In the genomic region with DNA sequence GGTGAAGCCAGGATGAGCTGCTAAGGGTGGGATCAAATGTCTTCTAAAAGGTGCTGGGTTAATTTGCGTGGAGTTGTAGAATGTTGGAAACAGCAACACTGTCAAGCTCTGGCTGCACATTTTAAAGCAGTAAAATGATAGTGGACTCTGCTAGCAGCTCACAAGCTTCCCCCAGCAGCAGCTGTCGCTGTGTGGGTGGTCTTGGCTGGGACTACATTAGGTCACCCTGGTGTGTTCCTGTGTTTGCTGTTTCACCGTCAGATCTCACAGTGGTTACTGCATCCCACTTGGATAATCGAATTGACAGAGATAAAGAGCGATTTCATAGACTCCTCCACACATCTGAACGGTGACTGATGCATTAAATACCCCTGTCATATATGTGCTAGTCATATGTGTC, we compare ENCODE assay signal across 11 mouse cellular contexts.
DNase-seq lines count a peak whose midpoint lies in the region; ATAC-seq and TF ChIP-seq lines count a peak whose summit lies in the region.
"Had no signal": no experiment of that assay in that cellular context is flagged by ENCODE, and none has a peak within 500 bp of the region (broad histone marks: within the 10 kb centered on the region; RNA-seq: fewer than 3 reads in every experiment).

No protein-coding gene starts in this region.

- no peak for TF ChIP-seq CTCF in intestine, postnatal 0 days (IDR thresholded peaks at IDR 0.05; ENCODE audit: low read depth)
- TF ChIP-seq CTCF in stomach, postnatal 0 days (IDR thresholded peaks at IDR 0.05; ENCODE audit: low read depth) = no peak

- no peak overlapping the region for H3K4me2 ChIP-seq in intestine, embryonic 14.5 days (ENCODE audit: low read length)
- H3K4me2 ChIP-seq in intestine, postnatal 0 days (replicated peaks; ENCODE audit: low read depth) = no peak overlapping the region
- H3K4me2 ChIP-seq in stomach, embryonic 14.5 days (replicated peaks; ENCODE audit: low read depth, low read length) = no peak overlapping the region
- no peak overlapping the region for H3K4me2 ChIP-seq in stomach, postnatal 0 days (replicated peaks; ENCODE audit: low read depth)
- H3K4me2 ChIP-seq in limb, embryonic 12.5 days = no peak overlapping the region
- H3K4me2 ChIP-seq: hindbrain, embryonic 14.5 days had no signal

- H3K36me3 ChIP-seq in intestine, embryonic 14.5 days (ENCODE audit: control insufficient read depth, insufficient read depth, low read length) = no peaks in the 10 kb centered on the region
- no peaks in the 10 kb centered on the region for H3K36me3 ChIP-seq in intestine, postnatal 0 days (ENCODE audit: control insufficient read depth, insufficient read depth)
- H3K36me3 ChIP-seq in stomach, embryonic 14.5 days (ENCODE audit: control insufficient read depth, insufficient read depth, low read length) = no peaks in the 10 kb centered on the region
- H3K36me3 ChIP-seq in stomach, postnatal 0 days (ENCODE audit: control insufficient read depth, insufficient read depth, low read length) = no peaks in the 10 kb centered on the region
- no peaks in the 10 kb centered on the region for H3K36me3 ChIP-seq in limb, embryonic 12.5 days

- WGBS in intestine, embryonic 14.5 days = 26% methylated on average over 6 of the region's 6 CpGs
- WGBS in intestine, postnatal 0 days = 46% methylated on average over 6 of the region's 6 CpGs
- 23% methylated on average over 6 of the region's 6 CpGs for WGBS in stomach, embryonic 14.5 days
- WGBS in stomach, postnatal 0 days = 32% methylated on average over 6 of the region's 6 CpGs
- 46% methylated on average over 6 of the region's 6 CpGs for WGBS in limb, embryonic 12.5 days

- H3K9me3 ChIP-seq in intestine, embryonic 14.5 days (ENCODE audit: control insufficient read depth, low read length) = no peaks in the 10 kb centered on the region
- no peaks in the 10 kb centered on the region for H3K9me3 ChIP-seq in intestine, postnatal 0 days (ENCODE audit: control insufficient read depth)
- no peaks in the 10 kb centered on the region for H3K9me3 ChIP-seq in stomach, embryonic 14.5 days (ENCODE audit: control insufficient read depth, low read depth, low read length)
- H3K9me3 ChIP-seq in stomach, postnatal 0 days (ENCODE audit: control insufficient read depth, low read length) = no peaks in the 10 kb centered on the region
- H3K9me3 ChIP-seq in limb, embryonic 12.5 days = 0 out of 2 replicates have a peak, but pooled peaks cover 6% of the 10 kb centered on the region

- peak; percentile 62 for DNase-seq in intestine, embryonic 14.5 days (ENCODE audit: low spot score)
- DNase-seq in stomach, postnatal 0 days (ENCODE audit: low spot score) = no peak
- DNase-seq in spleen, postnatal 10 days (ENCODE audit: low spot score in 2 of 2) = no peak
- DNase-seq: adrenal gland, adult 2 months; cerebellum, postnatal 36 days had no signal

- H3K4me1 ChIP-seq in intestine, embryonic 14.5 days (replicated peaks; ENCODE audit: control insufficient read depth, insufficient read depth, low read length) = peaks cover 7% of the 10 kb centered on the region
- peaks cover 6% of the 10 kb centered on the region; the same call in 1 of the 2 replicates for H3K4me1 ChIP-seq in intestine, postnatal 0 days (replicated peaks; ENCODE audit: control insufficient read depth, insufficient read depth, low read length)
- peaks cover 18% of the 10 kb centered on the region; the same call in 1 of the 2 replicates for H3K4me1 ChIP-seq in stomach, embryonic 14.5 days (ENCODE audit: control insufficient read depth, insufficient read depth, low read length)
- no peaks in the 10 kb centered on the region for H3K4me1 ChIP-seq in stomach, postnatal 0 days (replicated peaks; ENCODE audit: control insufficient read depth, insufficient read depth)
- H3K4me1 ChIP-seq in limb, embryonic 12.5 days (replicated peaks) = peaks cover 25% of the 10 kb centered on the region

- no peak; the same call in 1 of the 2 replicates for ATAC-seq in intestine, embryonic 14.5 days (replicated peaks; ENCODE audit: low FRiP score, low TSS enrichment, low read depth)
- ATAC-seq in intestine, postnatal 0 days = no peak
- ATAC-seq in stomach, embryonic 14.5 days (ENCODE audit: insufficient number of reproducible peaks, insufficient read depth, low FRiP score, low read depth) = no peak
- no peak for ATAC-seq in stomach, postnatal 0 days (ENCODE audit: low FRiP score, low TSS enrichment)
- no peak for ATAC-seq in limb, embryonic 12.5 days (ENCODE audit: insufficient number of reproducible peaks, insufficient read depth, low FRiP score, low TSS enrichment, low read depth)
- ATAC-seq in monocyte, adult 5-6 weeks (replicated peaks; ENCODE audit: insufficient number of reproducible peaks, low FRiP score, low TSS enrichment, poor library complexity, severe bottlenecking) = no peak
- ATAC-seq: forebrain, embryonic 16.5 days had no signal

- no peak overlapping the region for H3K9ac ChIP-seq in intestine, embryonic 14.5 days (ENCODE audit: low read length)
- no peak overlapping the region for H3K9ac ChIP-seq in intestine, postnatal 0 days (ENCODE audit: low read depth, low read length)
- no peak overlapping the region for H3K9ac ChIP-seq in stomach, embryonic 14.5 days (replicated peaks; ENCODE audit: low read depth, low read length)
- H3K9ac ChIP-seq in stomach, postnatal 0 days (ENCODE audit: low read length) = no peak overlapping the region
- no peak overlapping the region for H3K9ac ChIP-seq in limb, embryonic 12.5 days (replicated peaks)
- H3K9ac ChIP-seq: hindbrain, embryonic 14.5 days had no signal

- H3K4me3 ChIP-seq in intestine, embryonic 14.5 days (ENCODE audit: low read depth, low read length) = no peak overlapping the region
- H3K4me3 ChIP-seq in intestine, postnatal 0 days (ENCODE audit: low read depth, low read length) = no peak overlapping the region
- no peak overlapping the region for H3K4me3 ChIP-seq in stomach, embryonic 14.5 days (ENCODE audit: low read depth, low read length)
- H3K4me3 ChIP-seq in stomach, postnatal 0 days (ENCODE audit: low read depth, low read length) = no peak overlapping the region
- no peak overlapping the region for H3K4me3 ChIP-seq in limb, embryonic 12.5 days (replicated peaks)

- peak overlapping the region; percentile 47 for H3K27ac ChIP-seq in intestine, embryonic 14.5 days (ENCODE audit: low read depth)
- H3K27ac ChIP-seq in intestine, postnatal 0 days (ENCODE audit: low read depth, low read length) = no peak overlapping the region
- peak overlapping the region; percentile 52 for H3K27ac ChIP-seq in stomach, embryonic 14.5 days (ENCODE audit: low read length)
- H3K27ac ChIP-seq in stomach, postnatal 0 days (replicated peaks) = no peak overlapping the region
- H3K27ac ChIP-seq in limb, embryonic 12.5 days = 0 out of 2 replicates have a peak overlapping the region, but pooled peaks have one; percentile 4
- H3K27ac ChIP-seq: hindbrain, embryonic 14.5 days had no signal

- no peaks in the 10 kb centered on the region for H3K27me3 ChIP-seq in intestine, embryonic 14.5 days (replicated peaks; ENCODE audit: control insufficient read depth, insufficient read depth, low read length)
- no peaks in the 10 kb centered on the region for H3K27me3 ChIP-seq in intestine, postnatal 0 days (replicated peaks; ENCODE audit: control insufficient read depth, insufficient read depth, low read length)
- H3K27me3 ChIP-seq in stomach, embryonic 14.5 days (ENCODE audit: control insufficient read depth, insufficient read depth, low read length) = no peaks in the 10 kb centered on the region
- H3K27me3 ChIP-seq in stomach, postnatal 0 days (ENCODE audit: control insufficient read depth, insufficient read depth, low read length) = no peaks in the 10 kb centered on the region
- H3K27me3 ChIP-seq in limb, embryonic 12.5 days = no peaks in the 10 kb centered on the region

- TF ChIP-seq EP300 in stomach, postnatal 0 days (optimal IDR thresholded peaks at IDR 0.05) = no peak

Comparison
In these comparisons a context has a peak if more than half of its experiments do, and no peak if none do; other contexts are left out.
1. H3K27ac ChIP-seq: peak in intestine, embryonic 14.5 days (single experiment), stomach, embryonic 14.5 days (single experiment) and limb, embryonic 12.5 days (single experiment); none in intestine, postnatal 0 days (single experiment) and stomach, postnatal 0 days (single experiment).